Mouse (Mus musculus) layer of hippocampus, adult 2 months (tissue): ENCODE measurements at regions not wholly inside any gene's neighbourhood (a gene's known extent, or its start where the extent isn't known, plus 50 kb on each side); places are given as distances from the start of the nearest gene placed in this dataset.

ENCODE experiments used
- DNase-seq, 2 experiments: peaks; one replicate each; pipeline ENCODE4 v3.0.0; 2022; ENCODE audit warnings: low spot score in 2 of 2
- H3K27ac ChIP-seq: fragments of 200-600 bp; 2 replicates; pipeline ENCODE4 v1.8.1; 2022
- H3K4me3 ChIP-seq: fragments of 200-600 bp; 2 replicates; pipeline ENCODE4 v1.8.1; 2022; ENCODE audit warnings: mild to moderate bottlenecking
- CTCF ChIP-seq: fragments of 200-600 bp; conservative IDR thresholded peaks from 2 replicates; pipeline ENCODE4 v1.8.1; 2022; ENCODE audit warnings: antibody characterized with exemption, mild to moderate bottlenecking, moderate library complexity

GRCm38 (mm10) chr10:19149196-19149869 is 133.9 kb upstream of the Tnfaip3 start:
- no peak overlapping the region for H3K4me3 ChIP-seq
- no peak for DNase-seq
- TF ChIP-seq CTCF: no peak

GRCm38 (mm10) chr10:19141481-19141880 is 126.0 kb upstream of the Tnfaip3 start:
- no peak for TF ChIP-seq CTCF
- DNase-seq: no peak
- no peak overlapping the region for H3K4me3 ChIP-seq
- no peak overlapping the region for H3K27ac ChIP-seq

More at GRCm38 (mm10) chr10:19149196-19149869, 133.9 kb upstream of the Tnfaip3 start:
- no peak overlapping the region for H3K27ac ChIP-seq

- H3K4me3 ChIP-seq: no peak overlapping the region
- no peak for DNase-seq
- no peak for TF ChIP-seq CTCF
- H3K27ac ChIP-seq: no peak overlapping the region
Measured at GRCm38 (mm10) chr10:19140628-19141027, 125.2 kb upstream of the Tnfaip3 start.

GRCm38 (mm10) chr10:19139234-19139633 is 123.8 kb upstream of the Tnfaip3 start:
- DNase-seq: no peak
- TF ChIP-seq CTCF: no peak
- no peak overlapping the region for H3K4me3 ChIP-seq

GRCm38 (mm10) chr10:19138258-19138657 is 122.8 kb upstream of the Tnfaip3 start:
- H3K4me3 ChIP-seq: no peak overlapping the region
- DNase-seq: no peak
- no peak overlapping the region for H3K27ac ChIP-seq
- TF ChIP-seq CTCF: no peak

More at GRCm38 (mm10) chr10:19139234-19139633, 123.8 kb upstream of the Tnfaip3 start:
- H3K27ac ChIP-seq: no peak overlapping the region

- Histone ChIP-seq H3K4me3 (no peak overlapping the region), H3K27ac (no peak overlapping the region)
- no peak for DNase-seq
- TF ChIP-seq CTCF: no peak
Measured at GRCm38 (mm10) chr10:19127581-19128291, 112.3 kb upstream of the Tnfaip3 start.

- no peak for DNase-seq
- Histone ChIP-seq H3K4me3 (no peak overlapping the region), H3K27ac (no peak overlapping the region)
- no peak for TF ChIP-seq CTCF
Measured at GRCm38 (mm10) chr10:19126922-19127321, 111.5 kb upstream of the Tnfaip3 start.

GRCm38 (mm10) chr10:19126438-19126837 is 111.0 kb upstream of the Tnfaip3 start:
- no peak for DNase-seq
- no peak overlapping the region for H3K4me3 ChIP-seq
- TF ChIP-seq CTCF: no peak
- no peak overlapping the region for H3K27ac ChIP-seq

GRCm38 (mm10) chr10:19123691-19124090 is 108.2 kb upstream of the Tnfaip3 start:
- no peak for TF ChIP-seq CTCF
- no peak overlapping the region for H3K4me3 ChIP-seq
- no peak overlapping the region for H3K27ac ChIP-seq
- DNase-seq: no peak

- TF ChIP-seq CTCF: no peak
- Histone ChIP-seq H3K4me3 (no peak overlapping the region), H3K27ac (0 out of 2 replicates have a peak overlapping the region, but pooled peaks have one; percentile 12)
- peak; percentile 49 to 71 for DNase-seq
Measured at GRCm38 (mm10) chr10:19122221-19122620, 106.8 kb upstream of the Tnfaip3 start.

GRCm38 (mm10) chr10:19119281-19120049 is 104.0 kb upstream of the Tnfaip3 start:
- TF ChIP-seq CTCF: no peak
- no peak overlapping the region for H3K27ac ChIP-seq
- no peak for DNase-seq
- no peak overlapping the region for H3K4me3 ChIP-seq

GRCm38 (mm10) chr10:19118569-19119280 is 103.3 kb upstream of the Tnfaip3 start:
- H3K4me3 ChIP-seq: no peak overlapping the region
- TF ChIP-seq CTCF: no peak
- no peak overlapping the region for H3K27ac ChIP-seq
- DNase-seq: no peak
